Mouse (Mus musculus): ENCODE measurements around the gene Nsfl1c. TPM values are rescaled to one million over a fixed set of nuclear protein-coding genes. Genes with fewer than 3 reads are reported as not detected.

The Nsfl1c gene
- polyA plus RNA-seq, 1 experiment = 29.4 TPM

GRCm38 (mm10) chr2:151543063-151543895 is 49.3 kb downstream of the Nsfl1c start:
- peaks cover 10% of the 10 kb centered on the region; the same call in 1 of the 2 replicates for H3K4me1 ChIP-seq (ENCODE audit: control insufficient read depth, insufficient read depth, insufficient read length)
- H3K36me3 ChIP-seq (ENCODE audit: control insufficient read depth, insufficient read depth, low read length) = peaks cover 3% of the 10 kb centered on the region
- DNase-seq (ENCODE audit: low read depth in 1 of 2, low spot score in 2 of 2) = peak in 1 of 2 experiments; percentile 13
- no peaks in the 10 kb centered on the region for H3K27me3 ChIP-seq (ENCODE audit: control insufficient read depth, insufficient read depth, low read length)
- WGBS = 2% methylated on average over 21 of the region's 21 CpGs
- no peak for TF ChIP-seq CTCF (IDR thresholded peaks at IDR 0.05; ENCODE audit: extremely low read depth, insufficient read depth, insufficient read length, insufficient replicate concordance)
- no peak for TF ChIP-seq POLR2A (IDR thresholded peaks at IDR 0.05; ENCODE audit: low read depth, low read length)
- peak overlapping the region; percentile 77 for H3K27ac ChIP-seq (ENCODE audit: insufficient read depth, low read length)
- H3K4me3 ChIP-seq (ENCODE audit: extremely low read depth, insufficient read depth, insufficient read length) = peak overlapping the region; percentile 97

GRCm38 (mm10) chr2:151544673-151545072 is 50.7 kb downstream of the Nsfl1c start:
- H3K4me1 ChIP-seq (ENCODE audit: control insufficient read depth, insufficient read depth, insufficient read length) = peaks cover 10% of the 10 kb centered on the region; the same call in 1 of the 2 replicates

GRCm38 (mm10) chr2:151546571-151546970 is 52.6 kb downstream of the Nsfl1c start:
- WGBS = 89% methylated on average over 4 of the region's 4 CpGs
- TF ChIP-seq CTCF (IDR thresholded peaks at IDR 0.05; ENCODE audit: extremely low read depth, insufficient read depth, insufficient read length, insufficient replicate concordance) = no peak
- H3K27me3 ChIP-seq (ENCODE audit: control insufficient read depth, insufficient read depth, low read length) = no peaks in the 10 kb centered on the region
- no peak overlapping the region for H3K4me3 ChIP-seq (ENCODE audit: extremely low read depth, insufficient read depth, insufficient read length)
- H3K4me1 ChIP-seq (ENCODE audit: control insufficient read depth, insufficient read depth, insufficient read length) = peaks cover 10% of the 10 kb centered on the region; the same call in 1 of the 2 replicates
- no peak overlapping the region for H3K27ac ChIP-seq (ENCODE audit: insufficient read depth, low read length)
- H3K36me3 ChIP-seq (ENCODE audit: control insufficient read depth, insufficient read depth, low read length) = peaks cover 8% of the 10 kb centered on the region
- no peak for DNase-seq (ENCODE audit: low read depth in 1 of 2, low spot score in 2 of 2)

More at GRCm38 (mm10) chr2:151544673-151545072, 50.7 kb downstream of the Nsfl1c start:
- peaks cover 4% of the 10 kb centered on the region for H3K36me3 ChIP-seq (ENCODE audit: control insufficient read depth, insufficient read depth, low read length)
- no peak for TF ChIP-seq CTCF (IDR thresholded peaks at IDR 0.05; ENCODE audit: extremely low read depth, insufficient read depth, insufficient read length, insufficient replicate concordance)
- no peak for TF ChIP-seq POLR2A (IDR thresholded peaks at IDR 0.05; ENCODE audit: low read depth, low read length)
- H3K27me3 ChIP-seq (ENCODE audit: control insufficient read depth, insufficient read depth, low read length) = no peaks in the 10 kb centered on the region
- no peak overlapping the region for H3K27ac ChIP-seq (ENCODE audit: insufficient read depth, low read length)
- no peak for DNase-seq (ENCODE audit: low read depth in 1 of 2, low spot score in 2 of 2)
- no peak overlapping the region for H3K4me3 ChIP-seq (ENCODE audit: extremely low read depth, insufficient read depth, insufficient read length)
- 68% methylated on average over 6 of the region's 6 CpGs for WGBS

- DNase-seq (ENCODE audit: low read depth in 1 of 2, low spot score in 2 of 2) = no peak
- H3K27me3 ChIP-seq (ENCODE audit: control insufficient read depth, insufficient read depth, low read length) = no peaks in the 10 kb centered on the region
- peaks cover 11% of the 10 kb centered on the region for H3K36me3 ChIP-seq (ENCODE audit: control insufficient read depth, insufficient read depth, low read length)
- no peak overlapping the region for H3K4me3 ChIP-seq (ENCODE audit: extremely low read depth, insufficient read depth, insufficient read length)
- 72% methylated on average over 3 of the region's 3 CpGs for WGBS
- H3K4me1 ChIP-seq (ENCODE audit: control insufficient read depth, insufficient read depth, insufficient read length) = no peaks in the 10 kb centered on the region; the same call in 1 of the 2 replicates
- H3K27ac ChIP-seq (ENCODE audit: insufficient read depth, low read length) = no peak overlapping the region
- TF ChIP-seq CTCF (IDR thresholded peaks at IDR 0.05; ENCODE audit: extremely low read depth, insufficient read depth, insufficient read length, insufficient replicate concordance) (no peak), POLR2A (IDR thresholded peaks at IDR 0.05; ENCODE audit: low read depth, low read length) (no peak)
These were observed 55.7 kb downstream of the Nsfl1c start for GRCm38 (mm10) chr2:151549615-151550121.

Other genes starting within 250 kb of the Nsfl1c start
- not detected in 2 replicates for gene 4921509C19Rik, start 18.0 kb upstream of the Nsfl1c start, polyA plus RNA-seq (2012; rRNA removed)
- 33.4 and 37.1 TPM in 2 replicates for gene Fkbp1a, start 48.3 kb downstream of the Nsfl1c start, polyA plus RNA-seq (2012; rRNA removed)
- 2.3 TPM in 2 replicates for gene Sdcbp2, start 78.4 kb downstream of the Nsfl1c start, polyA plus RNA-seq (2012; rRNA removed)
- 0.20 and 0.65 TPM in 2 replicates for gene Snph, start 138.4 kb downstream of the Nsfl1c start, polyA plus RNA-seq (2012; rRNA removed)
- gene Rad21l, start 174.4 kb downstream of the Nsfl1c start, polyA plus RNA-seq (2012; rRNA removed) = not detected in 2 replicates
- gene Tmem74b, start 207.8 kb downstream of the Nsfl1c start, polyA plus RNA-seq (2012; rRNA removed) = 0.06 and 0.11 TPM in 2 replicates

Data from spleen, adult 2 months (tissue).